Mouse (Mus musculus) T-helper 2 cell (primary cell): ENCODE measurements around the gene Wipf1.

ENCODE experiments used
- in situ Hi-C: fragments of 300-600 bp; cut with MboI, MseI; formaldehyde crosslinking; loops from one replicate; pipeline ENCODE4 v1.15.1; 2025; ENCODE audit warnings: high pct_unique_total_duplicates

The Wipf1 gene

DNA sequence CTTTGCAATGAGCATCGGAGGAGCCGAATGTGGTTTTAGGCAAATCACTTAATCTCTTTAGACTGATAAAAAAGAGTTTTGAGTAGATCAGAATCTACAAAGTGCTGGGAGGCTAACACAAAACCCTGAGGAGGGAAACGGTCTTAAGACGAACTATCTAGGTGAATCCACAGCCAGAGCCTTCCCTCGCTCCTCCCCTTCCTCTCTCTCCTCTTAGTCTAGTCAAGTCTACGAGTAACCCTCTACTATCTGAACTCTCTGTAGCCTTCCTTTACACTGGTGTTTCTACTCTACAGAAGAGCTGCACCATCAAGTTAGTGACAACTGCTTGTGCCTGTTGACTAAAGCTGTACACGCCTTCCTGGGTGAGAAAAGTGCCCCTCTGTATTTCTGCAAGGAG lies 77.0 kb downstream of the Wipf1 start:
- in situ Hi-C loops: loop anchor here (25.0 kb wide), 1 partner anchor 615 kb away; no protein-coding TSS in a partner anchor

DNA sequence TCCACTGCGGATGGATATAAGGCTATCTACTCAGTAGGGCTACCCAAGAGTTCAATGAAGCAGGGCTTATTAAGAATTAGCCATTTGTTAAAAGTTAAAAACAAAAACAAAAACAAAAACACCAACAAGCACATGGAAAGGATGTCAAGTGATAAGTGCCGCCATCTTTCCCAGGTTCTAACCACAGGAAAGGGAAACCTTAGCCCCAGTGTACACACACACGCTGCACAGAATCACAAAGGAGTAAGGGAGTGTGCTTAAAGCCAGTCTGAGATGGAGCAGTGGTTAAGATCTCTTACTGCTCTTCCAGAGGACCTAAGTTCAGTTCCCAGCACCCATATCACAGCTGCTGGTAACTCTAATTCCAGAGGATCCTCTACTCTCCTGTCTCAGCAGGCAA lies 78.0 kb downstream of the Wipf1 start:
- in situ Hi-C loops: loop anchor here (25.0 kb wide), 1 partner anchor 614 kb away; no protein-coding TSS in a partner anchor

DNA sequence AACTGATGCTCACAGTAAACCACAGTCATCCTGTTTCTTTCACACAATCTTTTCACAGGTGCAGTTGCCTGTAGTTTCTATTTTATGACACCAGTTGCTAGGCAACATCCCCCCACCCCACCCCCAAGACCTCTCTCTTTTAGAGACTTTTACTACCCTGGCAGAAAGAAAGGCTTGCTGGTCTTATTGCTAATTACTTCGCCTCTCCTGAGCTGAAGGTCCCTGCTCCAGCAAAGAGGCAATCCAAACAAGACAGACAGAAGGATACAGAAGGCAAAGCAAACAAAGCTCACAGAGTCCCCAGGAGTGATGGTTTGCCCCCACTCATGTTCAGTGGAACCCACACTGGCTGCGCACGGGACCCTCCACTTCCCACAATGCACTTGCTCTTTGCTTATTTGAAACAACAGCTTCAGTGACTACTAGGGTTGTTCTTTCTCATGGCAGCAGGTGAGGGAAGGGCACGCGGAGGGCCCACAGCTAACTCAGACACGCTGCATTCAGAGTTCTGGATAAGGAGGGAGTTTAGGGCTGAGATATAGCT lies 79.3 kb downstream of the Wipf1 start:
- in situ Hi-C loops: loop anchor here (25.0 kb wide), 1 partner anchor 613 kb away; no protein-coding TSS in a partner anchor

DNA sequence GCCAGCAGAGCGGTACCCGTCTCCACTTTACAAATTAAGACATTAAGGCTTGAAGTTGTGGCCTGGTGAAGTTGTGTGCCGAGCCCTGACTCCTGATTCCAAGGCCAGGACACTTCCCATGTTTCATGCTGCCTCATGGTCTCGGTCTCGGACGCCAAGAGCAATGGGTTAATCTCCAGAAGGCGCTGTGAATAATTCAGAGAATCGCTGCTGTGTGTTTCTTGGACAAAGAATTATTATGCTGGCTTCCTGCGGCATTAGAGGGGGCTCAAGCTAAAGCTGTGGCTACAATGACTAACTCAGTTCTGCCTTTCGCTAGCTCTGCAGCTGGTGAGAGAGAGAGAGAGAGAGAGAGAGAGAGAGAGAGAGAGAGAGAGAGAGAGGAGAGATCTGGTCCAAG lies 85.5 kb downstream of the Wipf1 start:
- in situ Hi-C loops: no loop called here

DNA sequence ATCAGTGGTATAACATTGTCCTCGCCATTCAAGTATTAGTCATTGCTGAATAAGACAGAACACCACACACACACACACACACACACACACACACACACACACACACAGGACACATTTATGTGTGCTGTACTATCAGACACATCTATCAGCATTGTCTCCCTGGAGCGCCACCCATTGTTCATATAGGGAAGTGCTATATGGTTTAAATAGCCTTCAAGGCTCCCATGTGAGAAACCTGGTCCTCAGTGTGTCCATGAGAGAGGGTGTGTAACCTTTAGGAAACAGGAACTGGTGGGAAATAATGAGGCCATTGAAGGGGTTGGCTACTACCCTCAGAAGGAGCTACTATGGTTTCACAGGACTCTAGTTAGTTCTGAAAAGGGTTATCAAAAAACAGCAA lies 87.5 kb downstream of the Wipf1 start:
- in situ Hi-C loops: no loop called here

DNA sequence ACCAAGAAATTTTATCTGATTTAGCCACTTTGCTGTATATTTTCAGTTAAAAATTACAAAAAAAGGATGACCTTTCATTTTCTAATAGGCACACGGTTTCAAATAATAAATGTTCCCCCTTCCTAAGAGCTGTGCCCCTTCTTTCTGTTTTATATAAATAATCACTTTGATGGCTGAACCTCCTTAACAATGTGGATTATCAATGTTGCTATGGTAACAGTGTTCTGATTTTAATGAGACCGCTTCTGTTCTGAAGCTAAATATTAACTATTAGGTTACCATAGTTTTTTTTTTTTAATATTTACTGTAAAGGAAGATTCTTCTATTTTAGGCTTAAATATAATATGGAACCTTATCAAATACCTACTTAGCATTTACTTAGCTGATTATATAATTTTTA lies 89.2 kb downstream of the Wipf1 start:
- in situ Hi-C loops: no loop called here

DNA sequence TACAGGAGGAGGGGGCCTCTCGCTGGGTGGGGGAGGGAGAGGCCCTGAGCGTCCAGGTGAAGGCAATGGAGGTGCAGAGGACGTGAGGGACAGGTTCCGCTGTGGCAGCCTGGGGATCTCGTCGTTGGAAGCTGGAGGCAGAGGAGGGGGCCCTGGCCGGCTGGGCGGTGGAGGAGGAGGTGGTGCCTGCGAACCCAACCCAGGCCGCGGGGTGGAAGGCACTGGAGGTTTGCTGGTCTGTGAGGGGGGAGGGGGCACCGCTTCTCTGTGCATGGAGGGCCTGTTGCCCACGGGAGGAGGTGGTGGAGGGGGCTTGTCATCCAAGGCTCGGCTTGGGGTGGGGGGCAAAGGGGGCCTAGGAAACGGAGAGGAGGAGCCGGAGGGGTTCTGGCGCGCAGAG lies 92.6 kb downstream of the Wipf1 start:
- in situ Hi-C loops: no loop called here

DNA sequence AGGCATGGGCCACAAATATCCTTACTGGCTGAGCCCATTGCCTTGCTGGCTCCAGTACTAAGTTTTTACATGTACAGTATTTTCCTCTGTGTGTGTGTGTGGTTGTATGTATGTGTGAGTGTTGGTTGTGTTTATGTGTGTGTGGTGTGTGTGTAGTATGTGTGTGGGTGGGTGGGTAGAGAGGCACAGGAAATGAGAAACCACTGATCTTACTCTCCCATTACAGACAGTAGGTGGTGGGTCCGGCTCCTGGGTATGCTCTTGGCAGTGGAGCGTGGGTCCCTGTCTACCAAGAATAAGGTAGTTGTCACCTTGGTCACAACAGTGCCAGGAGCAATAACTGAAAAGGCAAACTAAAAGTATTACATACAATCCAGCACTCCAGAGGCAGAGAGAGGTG lies 93.7 kb downstream of the Wipf1 start:
- in situ Hi-C loops: no loop called here

DNA sequence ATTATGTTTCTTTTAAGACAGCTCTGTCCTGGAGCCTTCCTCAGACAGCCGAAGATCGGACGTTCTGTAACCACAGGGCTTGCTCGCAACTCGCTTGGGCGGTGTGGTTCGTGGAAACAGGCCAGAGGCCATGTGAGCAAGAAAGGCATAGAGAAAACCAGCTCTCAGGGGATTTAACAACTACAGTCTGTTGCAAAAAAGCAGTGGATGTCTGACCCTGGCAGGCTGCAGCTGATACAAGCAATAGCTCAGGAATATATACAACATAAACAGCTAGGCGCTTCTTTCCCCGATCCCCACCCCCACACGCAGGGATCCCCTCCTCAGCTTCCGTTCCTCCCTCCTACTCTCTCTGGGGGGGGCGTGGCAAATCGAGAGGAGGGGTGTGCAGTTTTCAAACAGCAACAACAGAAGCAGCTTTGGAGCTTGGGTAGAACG lies 97.6 kb downstream of the Wipf1 start:
- in situ Hi-C loops: no loop called here

DNA sequence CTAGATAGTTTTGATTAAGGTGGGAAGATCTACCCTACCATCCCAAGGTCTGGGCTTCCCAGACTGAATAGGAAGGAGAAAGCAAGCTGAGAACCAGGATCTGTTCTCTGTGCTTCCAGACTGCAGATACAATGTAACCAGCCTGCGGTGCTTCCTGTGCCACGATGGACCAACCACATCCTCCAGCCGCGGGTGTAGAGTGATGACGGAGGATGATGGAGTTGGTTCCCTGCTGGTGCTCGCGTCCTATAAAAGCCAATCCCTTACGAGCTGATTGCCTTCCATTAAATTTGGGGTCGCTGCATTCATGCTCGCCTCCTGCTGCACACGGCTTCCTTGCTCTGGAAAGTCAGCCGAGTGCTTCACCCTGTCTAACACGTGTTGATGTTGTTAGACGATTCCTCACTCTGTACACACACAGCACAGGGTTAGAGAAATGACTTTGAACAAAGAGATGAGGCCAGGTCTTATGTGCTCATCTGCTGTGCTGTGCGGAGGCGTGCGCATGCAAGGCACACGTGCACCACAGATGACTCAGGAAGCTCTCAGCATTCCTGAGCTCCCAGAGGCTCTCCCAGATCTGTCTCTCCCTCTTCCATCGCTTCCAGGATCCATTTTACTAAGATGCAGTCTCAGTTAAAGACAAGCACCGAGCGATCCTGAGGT lies 100.6 kb downstream of the Wipf1 start:
- in situ Hi-C loops: no loop called here

DNA sequence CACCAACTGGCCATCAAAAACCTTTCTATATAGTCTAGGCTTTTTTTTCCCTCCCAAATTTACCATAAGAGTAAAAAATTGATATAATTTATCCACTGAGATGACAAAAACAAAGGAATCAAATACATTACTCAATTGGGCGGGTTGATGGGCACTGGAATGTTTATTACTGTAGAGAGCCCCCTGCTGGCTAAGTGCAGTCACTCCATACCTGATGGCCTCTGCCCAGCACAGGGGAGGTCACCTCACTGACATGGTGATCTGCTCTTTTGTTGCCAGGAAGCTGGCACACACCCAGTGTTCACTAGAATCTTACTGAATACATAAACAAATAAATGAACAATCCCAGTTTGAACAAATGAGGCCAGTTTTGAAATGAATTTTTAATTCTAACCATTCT lies 102.2 kb downstream of the Wipf1 start:
- in situ Hi-C loops: no loop called here

DNA sequence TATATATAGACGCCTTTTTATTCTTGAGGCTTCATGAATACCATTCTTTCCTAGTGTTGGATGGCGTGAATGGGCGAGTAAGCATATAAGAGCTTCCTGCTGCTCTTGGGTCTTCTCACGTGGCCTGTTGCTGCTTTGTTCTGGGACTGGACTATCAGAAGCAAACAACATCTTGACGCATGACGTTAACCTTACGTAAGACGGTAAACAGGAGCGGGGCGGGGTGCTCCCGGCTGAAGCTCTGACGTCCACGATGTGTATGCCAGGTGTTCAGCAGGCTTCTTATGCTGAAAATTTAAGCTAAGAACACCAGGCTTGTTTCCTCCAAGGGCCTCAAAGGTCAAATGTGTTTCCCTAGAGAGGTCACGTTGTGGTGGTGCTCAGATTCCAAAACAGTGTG lies 103.7 kb downstream of the Wipf1 start:
- in situ Hi-C loops: no loop called here

DNA sequence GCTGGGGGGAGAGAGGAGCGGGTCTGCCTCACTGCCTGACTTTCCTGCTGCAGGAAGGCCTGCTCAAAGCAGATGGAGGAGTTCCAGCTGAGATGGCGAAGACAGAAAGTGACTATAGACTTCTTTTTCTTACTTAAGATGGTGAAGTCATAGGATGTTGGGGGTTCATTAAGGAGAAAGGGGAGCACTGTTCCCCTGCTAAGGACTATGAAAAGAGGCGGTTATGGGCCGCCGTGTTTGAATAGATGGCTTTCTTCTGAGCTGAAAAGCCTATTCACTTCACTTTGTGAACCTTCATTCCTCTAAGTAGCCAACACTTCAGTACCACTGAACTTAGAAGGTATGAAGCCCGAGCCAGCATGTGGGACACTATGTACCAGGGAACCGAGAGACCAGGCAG lies 109.8 kb downstream of the Wipf1 start:
- in situ Hi-C loops: no loop called here

DNA sequence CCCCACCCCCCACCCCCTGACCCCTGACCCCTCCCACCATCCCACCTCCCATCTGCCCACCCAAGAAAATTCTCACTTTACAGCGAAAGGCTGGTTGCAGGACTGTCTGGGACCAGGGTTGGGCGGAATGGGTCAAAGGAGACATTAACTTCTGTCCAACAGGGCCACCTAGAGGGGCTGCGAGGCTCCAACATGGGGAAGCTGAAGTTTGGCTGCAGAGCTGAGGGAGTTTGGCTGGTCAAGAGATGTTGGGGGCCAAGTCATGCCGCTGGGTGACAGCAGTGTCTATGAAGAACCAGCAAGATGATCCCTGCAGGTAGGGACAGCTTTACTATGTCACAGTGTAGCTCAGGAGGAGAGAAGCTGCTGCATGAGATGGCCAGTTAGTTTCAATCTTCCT lies 110.2 kb downstream of the Wipf1 start:
- in situ Hi-C loops: no loop called here

DNA sequence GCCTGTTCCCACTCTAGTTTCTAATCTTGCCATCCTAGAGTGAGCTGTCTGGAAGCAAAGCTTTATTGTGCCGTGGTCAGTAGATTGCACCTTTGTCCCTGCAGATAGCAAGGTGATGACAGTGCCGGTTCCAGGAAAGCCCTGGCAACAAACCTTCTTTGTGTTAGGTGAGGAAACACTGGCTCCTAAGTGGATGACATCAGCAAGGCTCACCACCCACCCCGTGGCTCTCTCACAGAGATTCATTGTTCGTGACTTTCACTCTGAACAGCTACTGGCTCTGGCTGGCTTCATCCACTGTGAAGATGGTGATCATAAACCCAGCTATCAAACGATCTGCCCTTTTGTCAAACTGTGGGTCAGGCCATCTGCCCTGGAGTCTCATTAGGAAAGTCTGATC lies 113.6 kb downstream of the Wipf1 start:
- in situ Hi-C loops: no loop called here

DNA sequence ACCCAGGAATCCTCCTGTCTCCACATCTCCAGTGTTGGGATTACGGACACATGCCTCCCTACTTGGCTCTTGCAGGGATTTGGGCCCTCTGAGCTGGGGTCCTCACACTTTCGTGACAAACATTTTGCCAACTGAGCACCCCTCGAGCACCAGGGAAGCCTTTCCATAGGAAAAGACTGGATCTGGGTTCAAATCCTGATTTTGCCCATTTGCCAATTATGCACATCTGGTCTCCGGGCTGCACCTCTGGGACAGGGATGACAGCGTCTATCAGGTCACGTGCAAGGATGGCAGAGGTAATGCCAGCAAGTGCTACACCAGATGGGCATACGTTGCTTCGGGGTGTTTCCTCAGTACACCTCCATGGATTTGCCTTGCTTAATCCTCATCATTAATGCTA lies 119.5 kb downstream of the Wipf1 start:
- in situ Hi-C loops: no loop called here

DNA sequence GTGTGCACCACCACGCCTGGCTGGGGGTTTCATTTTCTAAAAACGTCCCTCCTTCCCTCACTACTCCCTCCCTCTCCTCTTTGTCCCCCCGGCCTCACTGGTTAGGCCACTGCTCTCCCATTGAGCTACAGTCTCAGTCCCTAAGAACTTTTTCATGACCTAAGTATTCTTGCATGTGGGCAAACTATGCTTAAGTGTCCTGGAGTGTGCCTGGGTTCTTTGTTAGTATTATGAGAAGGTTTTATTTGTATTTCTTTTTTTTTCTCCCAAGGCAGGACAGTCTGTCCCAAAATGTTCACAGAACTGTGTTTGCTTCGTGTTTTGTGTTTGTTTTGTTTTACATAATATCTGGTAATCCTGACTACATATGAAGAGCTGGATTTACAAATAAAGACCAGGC lies 121.9 kb downstream of the Wipf1 start:
- in situ Hi-C loops: no loop called here

DNA sequence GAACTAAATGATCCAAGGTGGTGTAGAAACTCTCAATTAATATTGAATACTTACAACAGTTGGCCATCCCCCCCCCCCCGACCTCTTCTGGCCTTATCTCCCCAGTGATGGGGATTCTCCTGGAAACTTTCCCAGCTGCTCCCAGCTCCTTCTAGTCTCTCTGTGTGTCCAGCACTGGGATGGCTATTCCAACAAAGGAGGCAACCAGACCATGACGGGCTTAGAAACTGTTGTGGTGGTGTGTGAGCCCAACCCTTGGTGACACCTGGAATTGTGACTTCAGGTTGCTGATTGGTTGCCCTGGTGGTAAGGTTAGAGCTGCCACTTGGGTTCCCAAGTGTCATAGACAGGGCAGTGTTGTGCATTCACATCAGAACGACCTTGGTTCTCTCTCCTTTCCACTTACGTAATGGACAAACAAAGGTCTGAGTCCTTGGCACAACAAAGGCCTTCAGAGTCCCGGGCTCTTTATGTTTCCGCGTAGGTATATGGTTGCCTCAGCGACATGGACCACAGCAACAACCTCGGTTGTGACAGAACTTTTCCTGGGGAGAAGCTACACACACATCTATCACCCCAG lies 123.1 kb downstream of the Wipf1 start:
- in situ Hi-C loops: no loop called here

DNA sequence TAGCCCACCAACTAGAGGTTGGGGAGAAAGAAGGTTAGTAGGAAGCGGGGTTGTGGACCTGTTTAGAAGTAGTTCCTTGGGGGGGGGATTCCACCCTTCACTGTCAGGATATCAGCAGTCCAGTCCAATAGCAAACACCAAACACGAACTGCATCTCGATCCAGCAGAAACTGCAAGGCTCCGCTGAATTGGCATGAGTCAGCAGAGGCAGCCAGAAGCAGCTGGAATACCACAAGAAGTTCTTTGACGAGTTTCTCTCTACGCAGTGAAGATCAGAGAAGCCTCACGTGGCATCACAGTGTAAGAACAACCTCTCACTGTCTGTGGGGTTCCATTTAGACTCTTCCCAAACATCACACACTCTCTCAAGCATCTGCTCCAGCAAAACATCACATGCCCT lies 124.6 kb downstream of the Wipf1 start:
- in situ Hi-C loops: no loop called here

DNA sequence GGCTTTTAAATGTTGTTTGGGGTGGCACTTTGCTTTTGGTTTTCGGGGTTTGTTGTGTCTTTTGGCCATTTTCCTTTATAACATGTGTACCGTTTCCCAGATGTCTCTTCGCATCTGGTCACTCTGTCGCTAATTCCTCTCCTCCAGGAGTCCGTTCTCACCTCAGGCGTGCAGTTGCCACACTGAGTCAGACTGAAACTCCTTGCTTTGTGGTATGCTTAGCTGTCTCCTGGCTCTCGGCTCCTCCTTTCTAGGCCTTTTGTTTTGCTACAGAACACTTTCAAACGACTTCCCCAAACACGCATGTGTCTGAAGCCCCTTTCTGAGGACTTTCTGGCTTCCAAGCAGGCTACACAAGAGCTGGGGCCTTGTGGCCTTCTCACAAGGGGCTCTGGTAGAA lies 125.1 kb downstream of the Wipf1 start:
- in situ Hi-C loops: no loop called here

DNA sequence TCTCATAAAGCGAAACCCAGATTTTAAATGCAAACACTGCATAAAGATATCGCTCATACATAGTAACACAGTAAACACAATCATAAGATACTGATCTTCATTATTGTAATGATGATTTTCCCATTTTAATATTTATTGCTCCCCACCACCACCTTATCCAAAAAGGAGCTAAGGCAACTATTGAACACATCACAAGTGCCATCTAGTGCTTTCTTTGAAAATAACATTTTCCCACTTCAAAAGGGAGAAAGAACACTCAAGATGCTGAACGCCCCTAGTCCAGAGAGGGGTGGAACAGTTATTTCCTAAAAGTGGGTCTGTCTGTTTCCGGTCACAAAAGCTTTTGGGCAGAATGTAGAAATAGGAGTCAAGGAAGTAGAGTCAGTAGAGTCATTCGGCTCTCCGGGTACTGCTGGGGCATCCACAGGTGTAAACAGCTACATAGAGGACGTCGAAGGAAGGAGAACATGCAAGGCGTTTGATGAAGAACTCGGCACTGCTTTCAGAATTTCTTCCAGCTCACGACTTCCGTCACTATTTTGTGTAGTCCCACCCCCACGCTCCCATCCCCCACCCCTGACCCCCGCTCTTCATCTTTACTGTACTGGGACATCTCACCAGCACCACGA lies 126.0 kb downstream of the Wipf1 start:
- in situ Hi-C loops: no loop called here

DNA sequence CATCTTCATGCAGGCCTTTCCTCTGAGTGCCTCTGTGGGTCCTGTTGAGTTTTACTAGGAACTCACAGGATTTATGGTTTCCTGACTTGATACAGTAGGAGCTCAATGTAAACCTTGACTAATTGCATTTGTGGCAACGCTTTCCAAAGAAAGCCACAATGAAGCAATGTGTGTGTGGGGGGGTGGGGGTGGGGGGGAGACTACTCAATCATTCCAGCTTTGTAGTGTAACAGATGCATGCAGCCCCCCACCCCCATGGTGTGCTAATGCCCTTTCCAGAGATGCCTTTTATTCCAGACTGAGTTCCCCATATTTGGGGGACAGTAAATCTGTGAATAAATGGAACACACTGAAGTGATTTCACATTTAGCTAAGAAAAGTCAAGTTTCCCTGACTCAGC lies 127.8 kb downstream of the Wipf1 start:
- in situ Hi-C loops: no loop called here

DNA sequence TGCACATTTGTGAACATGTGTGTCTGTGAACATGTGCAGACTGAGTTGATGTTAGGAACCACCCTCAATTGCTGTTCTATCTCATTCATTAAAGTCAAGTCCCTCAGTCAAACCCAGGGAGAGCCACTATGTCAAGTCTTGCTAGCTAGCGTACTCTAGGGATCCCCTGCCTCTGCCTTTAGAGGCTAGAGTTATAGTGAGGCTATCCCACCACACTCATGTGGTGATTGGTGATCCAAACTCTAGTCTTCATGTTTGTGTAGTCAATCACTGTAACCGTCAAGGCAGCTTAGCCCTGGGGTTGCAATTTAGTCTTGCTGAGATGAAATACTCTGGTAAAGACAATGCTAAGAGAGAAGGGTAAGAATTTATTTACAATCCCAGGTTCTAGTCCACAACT lies 132.1 kb downstream of the Wipf1 start:
- in situ Hi-C loops: no loop called here
